Mouse (Mus musculus): ENCODE results near the gene Gga1.

- no peak for TF ChIP-seq EP300 (IDR thresholded peaks at IDR 0.05; ENCODE audit: insufficient read depth, low read depth, low read length)
- no peak for TF ChIP-seq CTCF (IDR thresholded peaks at IDR 0.05)
Observed at GRCm38 (mm10) chr15:78863852-78864253, 13.1 kb upstream of the Gga1 start.

Data from heart, adult 2 months (tissue).